Mouse (Mus musculus) embryonic fibroblast, embryonic 13.5 days (primary cell): ENCODE data around the gene Mybpc3.

Experiments used
- CTCF ChIP-seq: IDR thresholded peaks from 2 replicates; pipeline ENCODE4 v1.5.1; 2011; ENCODE audit warnings: mild to moderate bottlenecking, control low read depth, low read length, moderate library complexity, borderline replicate concordance; ENCODE audit not compliant: insufficient read depth
- POLR2A ChIP-seq: IDR thresholded peaks from 2 replicates; pipeline ENCODE4 v1.6.1; 2011; ENCODE audit warnings: low read depth, mild to moderate bottlenecking, control low read depth, low read length, moderate library complexity

- TF ChIP-seq POLR2A = no peak
- peak; percentile 75 for TF ChIP-seq CTCF
Observed at GRCm38 (mm10) chr2:91101124-91101740, 16.7 kb upstream of the Mybpc3 start.
